Mouse (Mus musculus): ENCODE results near the gene Svs6. TPM values are rescaled to one million over a fixed set of nuclear protein-coding genes. Genes with fewer than 3 reads are reported as not detected.

Gene Svs6
- total and polyA plus RNA-seq, 2 experiments: not detected

- Histone ChIP-seq H3K79me2 (ENCODE audit: control insufficient read depth, insufficient read depth, low read length) (no peaks in the 10 kb centered on the region), H3K27me3 (ENCODE audit: control insufficient read depth, insufficient read depth, low read length) (no peaks in the 10 kb centered on the region), H3K4me1 (ENCODE audit: control insufficient read depth, insufficient read depth, low read length) (peaks cover 11% of the 10 kb centered on the region; the same call in 1 of the 2 replicates), H3K27ac (replicated peaks; ENCODE audit: insufficient read depth, low read depth, low read length) (no peak overlapping the region), H3K9ac (ENCODE audit: low read depth, low read length) (no peak overlapping the region), H3K36me3 (ENCODE audit: control insufficient read depth, insufficient read depth, low read length) (no peaks in the 10 kb centered on the region), H3K4me3 (ENCODE audit: insufficient read depth, low read depth, low read length) (no peak overlapping the region)
- WGBS: 78% methylated on average over 3 of the region's 3 CpGs
- DNase-seq (ENCODE audit: extremely low read depth, low read depth, low spot score): no peak
- peak; percentile 10; the same call in 1 of the 2 replicates for TF ChIP-seq CTCF (IDR thresholded peaks at IDR 0.05; ENCODE audit: low read depth, low read length)
- TF ChIP-seq POLR2A (IDR thresholded peaks at IDR 0.05; ENCODE audit: extremely low read depth, insufficient read depth, low read length): no peak
Measured at GRCm38 (mm10) chr2:164358373-164358772, 41.8 kb downstream of the Svs6 start.

- peak; percentile 24 for DNase-seq (ENCODE audit: extremely low read depth, low read depth, low spot score)
- peaks cover 11% of the 10 kb centered on the region; the same call in 1 of the 2 replicates for H3K4me1 ChIP-seq (ENCODE audit: control insufficient read depth, insufficient read depth, low read length)
Measured at GRCm38 (mm10) chr2:164359031-164359430, 42.5 kb downstream of the Svs6 start.

GRCm38 (mm10) chr2:164359668-164360067 lies 43.1 kb downstream of the Svs6 start:
- 65% methylated on average over 5 of the region's 5 CpGs for WGBS
- no peaks in the 10 kb centered on the region for H3K27me3 ChIP-seq (ENCODE audit: control insufficient read depth, insufficient read depth, low read length)
- H3K36me3 ChIP-seq (ENCODE audit: control insufficient read depth, insufficient read depth, low read length): no peaks in the 10 kb centered on the region
- peaks cover 11% of the 10 kb centered on the region; the same call in 1 of the 2 replicates for H3K4me1 ChIP-seq (ENCODE audit: control insufficient read depth, insufficient read depth, low read length)
- H3K27ac ChIP-seq (replicated peaks; ENCODE audit: insufficient read depth, low read depth, low read length): no peak overlapping the region
- DNase-seq (ENCODE audit: extremely low read depth, low read depth, low spot score): peak; percentile 9
- TF ChIP-seq CTCF (IDR thresholded peaks at IDR 0.05; ENCODE audit: low read depth, low read length) (no peak), POLR2A (IDR thresholded peaks at IDR 0.05; ENCODE audit: extremely low read depth, insufficient read depth, low read length) (no peak)
- no peak overlapping the region for H3K4me3 ChIP-seq (ENCODE audit: insufficient read depth, low read depth, low read length)
- H3K79me2 ChIP-seq (ENCODE audit: control insufficient read depth, insufficient read depth, low read length): peaks cover 3% of the 10 kb centered on the region; the same call in 1 of the 2 replicates
- H3K9ac ChIP-seq (ENCODE audit: low read depth, low read length): no peak overlapping the region

More at GRCm38 (mm10) chr2:164359031-164359430, 42.5 kb downstream of the Svs6 start:
- Histone ChIP-seq H3K4me3 (ENCODE audit: insufficient read depth, low read depth, low read length) (no peak overlapping the region), H3K9ac (ENCODE audit: low read depth, low read length) (no peak overlapping the region), H3K27ac (replicated peaks; ENCODE audit: insufficient read depth, low read depth, low read length) (no peak overlapping the region), H3K27me3 (ENCODE audit: control insufficient read depth, insufficient read depth, low read length) (no peaks in the 10 kb centered on the region), H3K36me3 (ENCODE audit: control insufficient read depth, insufficient read depth, low read length) (no peaks in the 10 kb centered on the region), H3K79me2 (ENCODE audit: control insufficient read depth, insufficient read depth, low read length) (no peaks in the 10 kb centered on the region; the same call in 1 of the 2 replicates)
- WGBS: 61% methylated on average over 5 of the region's 5 CpGs
- no peak for TF ChIP-seq CTCF (IDR thresholded peaks at IDR 0.05; ENCODE audit: low read depth, low read length)
- no peak for TF ChIP-seq POLR2A (IDR thresholded peaks at IDR 0.05; ENCODE audit: extremely low read depth, insufficient read depth, low read length)

- peaks cover 10% of the 10 kb centered on the region; the same call in 1 of the 2 replicates for H3K4me1 ChIP-seq (ENCODE audit: control insufficient read depth, insufficient read depth, low read length)
- no peak overlapping the region for H3K27ac ChIP-seq (replicated peaks; ENCODE audit: insufficient read depth, low read depth, low read length)
- WGBS: 39% methylated on average over 13 of the region's 13 CpGs
- no peak overlapping the region for H3K9ac ChIP-seq (ENCODE audit: low read depth, low read length)
- no peaks in the 10 kb centered on the region for H3K27me3 ChIP-seq (ENCODE audit: control insufficient read depth, insufficient read depth, low read length)
- no peak overlapping the region for H3K4me3 ChIP-seq (ENCODE audit: insufficient read depth, low read depth, low read length)
- TF ChIP-seq CTCF (IDR thresholded peaks at IDR 0.05; ENCODE audit: low read depth, low read length) (no peak), POLR2A (IDR thresholded peaks at IDR 0.05; ENCODE audit: extremely low read depth, insufficient read depth, low read length) (no peak)
- peak; percentile 4 for DNase-seq (ENCODE audit: extremely low read depth, low read depth, low spot score)
- H3K79me2 ChIP-seq (ENCODE audit: control insufficient read depth, insufficient read depth, low read length): peaks cover 3% of the 10 kb centered on the region; the same call in 1 of the 2 replicates
- no peaks in the 10 kb centered on the region for H3K36me3 ChIP-seq (ENCODE audit: control insufficient read depth, insufficient read depth, low read length)
Measured at GRCm38 (mm10) chr2:164360974-164361657, 44.6 kb downstream of the Svs6 start.

- Histone ChIP-seq H3K36me3 (ENCODE audit: control insufficient read depth, insufficient read depth, low read length) (no peaks in the 10 kb centered on the region), H3K79me2 (ENCODE audit: control insufficient read depth, insufficient read depth, low read length) (peaks cover 3% of the 10 kb centered on the region; the same call in 1 of the 2 replicates), H3K27ac (replicated peaks; ENCODE audit: insufficient read depth, low read depth, low read length) (no peak overlapping the region), H3K27me3 (ENCODE audit: control insufficient read depth, insufficient read depth, low read length) (no peaks in the 10 kb centered on the region; the same call in 1 of the 2 replicates), H3K4me3 (ENCODE audit: insufficient read depth, low read depth, low read length) (no peak overlapping the region), H3K9ac (ENCODE audit: low read depth, low read length) (no peak overlapping the region), H3K4me1 (ENCODE audit: control insufficient read depth, insufficient read depth, low read length) (no peaks in the 10 kb centered on the region)
- no peak for DNase-seq (ENCODE audit: extremely low read depth, low read depth, low spot score)
- 77% methylated on average over 3 of the region's 3 CpGs for WGBS
- TF ChIP-seq POLR2A (IDR thresholded peaks at IDR 0.05; ENCODE audit: extremely low read depth, insufficient read depth, low read length): no peak
- TF ChIP-seq CTCF (IDR thresholded peaks at IDR 0.05; ENCODE audit: low read depth, low read length): no peak
Measured at GRCm38 (mm10) chr2:164366947-164367346, 50.4 kb downstream of the Svs6 start.

Other genes with a start within 250 kb of the Svs6 start
- 10.1 and 13.9 TPM in 2 replicates for gene Stk4, start 246.4 kb upstream of the Svs6 start, total RNA-seq (2014; rRNA removed)
- gene Stk4, start 246.4 kb upstream of the Svs6 start, polyA plus RNA-seq (2012; rRNA removed): 4.7 and 6.3 TPM in 2 replicates
- gene Tomm34, start 245.6 kb upstream of the Svs6 start, total RNA-seq (2014; rRNA removed): 6.0 and 7.4 TPM in 2 replicates
- 11.5 and 13.8 TPM in 2 replicates for gene Tomm34, start 245.6 kb upstream of the Svs6 start, polyA plus RNA-seq (2012; rRNA removed)
- not detected in 2 replicates for gene Kcns1, start 145.6 kb upstream of the Svs6 start, total RNA-seq (2014; rRNA removed)
- not detected in 2 replicates for gene Kcns1, start 145.6 kb upstream of the Svs6 start, polyA plus RNA-seq (2012; rRNA removed)
- gene Wfdc5, start 134.0 kb upstream of the Svs6 start, total RNA-seq (2014; rRNA removed): not detected in 2 replicates
- gene Wfdc5, start 134.0 kb upstream of the Svs6 start, polyA plus RNA-seq (2012; rRNA removed): not detected in 2 replicates
- gene Wfdc12, start 126.1 kb upstream of the Svs6 start, total RNA-seq (2014; rRNA removed): not detected in 2 replicates
- gene Wfdc12, start 126.1 kb upstream of the Svs6 start, polyA plus RNA-seq (2012; rRNA removed): not detected in 2 replicates
- not detected in 2 replicates for gene Wfdc15a, start 116.6 kb upstream of the Svs6 start, total RNA-seq (2014; rRNA removed)
- not detected in 2 replicates for gene Wfdc15a, start 116.6 kb upstream of the Svs6 start, polyA plus RNA-seq (2012; rRNA removed)
- 0.28 TPM in 1 of 2 replicates, not detected in the other for gene Wfdc15b, start 95.1 kb upstream of the Svs6 start, total RNA-seq (2014; rRNA removed)
- gene Wfdc15b, start 95.1 kb upstream of the Svs6 start, polyA plus RNA-seq (2012; rRNA removed): 0.24 TPM in 1 of 2 replicates, not detected in the other
- gene Svs2, start 78.3 kb upstream of the Svs6 start, total RNA-seq (2014; rRNA removed): not detected in 2 replicates
- not detected in 2 replicates for gene Svs2, start 78.3 kb upstream of the Svs6 start, polyA plus RNA-seq (2012; rRNA removed)
- gene Svs3b, start 60.1 kb upstream of the Svs6 start, total RNA-seq (2014; rRNA removed): not detected in 2 replicates
- gene Svs3b, start 60.1 kb upstream of the Svs6 start, polyA plus RNA-seq (2012; rRNA removed): not detected in 2 replicates
- not detected in 2 replicates for gene Svs4, start 38.3 kb upstream of the Svs6 start, total RNA-seq (2014; rRNA removed)
- gene Svs4, start 38.3 kb upstream of the Svs6 start, polyA plus RNA-seq (2012; rRNA removed): not detected in 2 replicates
- not detected in 2 replicates for gene Svs3a, start 27.5 kb upstream of the Svs6 start, total RNA-seq (2014; rRNA removed)
- gene Svs3a, start 27.5 kb upstream of the Svs6 start, polyA plus RNA-seq (2012; rRNA removed): not detected in 2 replicates
- not detected in 2 replicates for gene Svs5, start 16.0 kb downstream of the Svs6 start, total RNA-seq (2014; rRNA removed)
- not detected in 2 replicates for gene Svs5, start 16.0 kb downstream of the Svs6 start, polyA plus RNA-seq (2012; rRNA removed)
- gene Slpi, start 72.3 kb downstream of the Svs6 start, total RNA-seq (2014; rRNA removed): 0.94 and 1.4 TPM in 2 replicates
- 4.5 and 5.7 TPM in 2 replicates for gene Slpi, start 72.3 kb downstream of the Svs6 start, polyA plus RNA-seq (2012; rRNA removed)
- gene Rbpjl, start 86.4 kb downstream of the Svs6 start, total RNA-seq (2014; rRNA removed): 0.18 and 0.20 TPM in 2 replicates
- not detected in 2 replicates for gene Rbpjl, start 86.4 kb downstream of the Svs6 start, polyA plus RNA-seq (2012; rRNA removed)
- 0.07 and 0.09 TPM in 2 replicates for gene Matn4, start 88.4 kb downstream of the Svs6 start, total RNA-seq (2014; rRNA removed)
- gene Matn4, start 88.4 kb downstream of the Svs6 start, polyA plus RNA-seq (2012; rRNA removed): 0.04 and 0.05 TPM in 2 replicates
- 511 and 573 TPM in 2 replicates for gene Sdc4, start 127.1 kb downstream of the Svs6 start, total RNA-seq (2014; rRNA removed)
- 178 and 182 TPM in 2 replicates for gene Sdc4, start 127.1 kb downstream of the Svs6 start, polyA plus RNA-seq (2012; rRNA removed)
- 33.7 and 40.9 TPM in 2 replicates for gene Sys1, start 140.2 kb downstream of the Svs6 start, total RNA-seq (2014; rRNA removed)
- gene Sys1, start 140.2 kb downstream of the Svs6 start, polyA plus RNA-seq (2012; rRNA removed): 145 and 157 TPM in 2 replicates
- gene Gm20458, start 144.2 kb downstream of the Svs6 start, total RNA-seq (2014; rRNA removed): 0.46 TPM in 1 of 2 replicates, not detected in the other
- gene Gm20458, start 144.2 kb downstream of the Svs6 start, polyA plus RNA-seq (2012; rRNA removed): 11.7 and 14.2 TPM in 2 replicates
- gene Trp53tg5, start 157.0 kb downstream of the Svs6 start, total RNA-seq (2014; rRNA removed): not detected in 2 replicates
- gene Trp53tg5, start 157.0 kb downstream of the Svs6 start, polyA plus RNA-seq (2012; rRNA removed): not detected in 2 replicates
- gene Dbndd2, start 169.4 kb downstream of the Svs6 start, total RNA-seq (2014; rRNA removed): 8.1 and 10.1 TPM in 2 replicates
- 7.6 and 9.5 TPM in 2 replicates for gene Dbndd2, start 169.4 kb downstream of the Svs6 start, polyA plus RNA-seq (2012; rRNA removed)
- 7.5 and 14.2 TPM in 2 replicates for gene Pigt, start 180.8 kb downstream of the Svs6 start, total RNA-seq (2014; rRNA removed)
- 56.7 and 63.7 TPM in 2 replicates for gene Pigt, start 180.8 kb downstream of the Svs6 start, polyA plus RNA-seq (2012; rRNA removed)
- gene Wfdc2, start 245.7 kb downstream of the Svs6 start, total RNA-seq (2014; rRNA removed): 4.6 and 8.5 TPM in 2 replicates
- 9.9 and 18.9 TPM in 2 replicates for gene Wfdc2, start 245.7 kb downstream of the Svs6 start, polyA plus RNA-seq (2012; rRNA removed)